Mouse (Mus musculus): ENCODE data around the gene Cpa5. TPM values are rescaled to one million over a fixed set of nuclear protein-coding genes. Genes with fewer than 3 reads are reported as not detected.

The Cpa5 gene
- total and polyA plus RNA-seq, 3 experiments: not detected

GRCm38 (mm10) chr6:30654932-30655331 lies 44.1 kb downstream of the Cpa5 start:
- TF ChIP-seq POLR2AphosphoS5 (IDR thresholded peaks at IDR 0.05; ENCODE audit: insufficient replicate concordance, low read depth, low read length) (no peak), CTCF (IDR thresholded peaks at IDR 0.05; ENCODE audit: low read depth, low read length) (no peak), GATA1 (IDR thresholded peaks at IDR 0.05; ENCODE audit: borderline replicate concordance, low read length) (no peak), GATA2 (IDR thresholded peaks at IDR 0.05; ENCODE audit: borderline replicate concordance, low read depth, low read length) (no peak), TAL1 (conservative IDR thresholded peaks at IDR 0.05; ENCODE audit: low read depth, low read length) (no peak)
- no peak for ATAC-seq (ENCODE audit: extremely low read depth, insufficient number of reproducible peaks, low FRiP score, poor library complexity, severe bottlenecking)

GRCm38 (mm10) chr6:30657279-30657678 lies 46.5 kb downstream of the Cpa5 start:
- TF ChIP-seq TAL1 (conservative IDR thresholded peaks at IDR 0.05; ENCODE audit: low read depth, low read length) (no peak), GATA1 (IDR thresholded peaks at IDR 0.05; ENCODE audit: borderline replicate concordance, low read length) (no peak), CTCF (IDR thresholded peaks at IDR 0.05; ENCODE audit: low read depth, low read length) (no peak), POLR2AphosphoS5 (IDR thresholded peaks at IDR 0.05; ENCODE audit: insufficient replicate concordance, low read depth, low read length) (no peak), GATA2 (IDR thresholded peaks at IDR 0.05; ENCODE audit: borderline replicate concordance, low read depth, low read length) (no peak)
- H3K36me3 ChIP-seq (replicated peaks): peaks cover 31% of the 10 kb centered on the region
- no peaks in the 10 kb centered on the region for H3K9me3 ChIP-seq (replicated peaks)
- H3K4me1 ChIP-seq (ENCODE audit: insufficient read depth, low read depth, low read length): peaks cover 41% of the 10 kb centered on the region
- ATAC-seq (ENCODE audit: extremely low read depth, insufficient number of reproducible peaks, low FRiP score, poor library complexity, severe bottlenecking) (no peak), DNase-seq (ENCODE audit: low spot score) (no peak)
- H3K27me3 ChIP-seq (ENCODE audit: insufficient read depth, low read length): no peaks in the 10 kb centered on the region
- H3K4me3 ChIP-seq (ENCODE audit: low read depth, low read length): no peak overlapping the region

More at GRCm38 (mm10) chr6:30654932-30655331, 44.1 kb downstream of the Cpa5 start:
- Histone ChIP-seq H3K9me3 (replicated peaks) (no peaks in the 10 kb centered on the region), H3K36me3 (replicated peaks) (peaks cover 23% of the 10 kb centered on the region), H3K4me3 (ENCODE audit: low read depth, low read length) (no peak overlapping the region), H3K4me1 (ENCODE audit: insufficient read depth, low read depth, low read length) (peaks cover 37% of the 10 kb centered on the region), H3K27me3 (ENCODE audit: insufficient read depth, low read length) (no peaks in the 10 kb centered on the region)
- DNase-seq (ENCODE audit: low spot score): no peak

GRCm38 (mm10) chr6:30658619-30659018 lies 47.8 kb downstream of the Cpa5 start:
- DNase-seq (ENCODE audit: low spot score) (peak; percentile 20), ATAC-seq (ENCODE audit: extremely low read depth, insufficient number of reproducible peaks, low FRiP score, poor library complexity, severe bottlenecking) (peak; percentile 68)
- Histone ChIP-seq H3K9me3 (replicated peaks) (no peaks in the 10 kb centered on the region), H3K27me3 (ENCODE audit: insufficient read depth, low read length) (no peaks in the 10 kb centered on the region), H3K36me3 (replicated peaks) (peaks cover 31% of the 10 kb centered on the region), H3K4me1 (ENCODE audit: insufficient read depth, low read depth, low read length) (peaks cover 41% of the 10 kb centered on the region), H3K4me3 (ENCODE audit: low read depth, low read length) (peak overlapping the region; percentile 38; the same call in 1 of the 2 replicates)
- no peak for TF ChIP-seq GATA2 (IDR thresholded peaks at IDR 0.05; ENCODE audit: borderline replicate concordance, low read depth, low read length)
- TF ChIP-seq CTCF (IDR thresholded peaks at IDR 0.05; ENCODE audit: low read depth, low read length): no peak
- no peak for TF ChIP-seq POLR2AphosphoS5 (IDR thresholded peaks at IDR 0.05; ENCODE audit: insufficient replicate concordance, low read depth, low read length)
- peak; percentile 36 for TF ChIP-seq TAL1 (conservative IDR thresholded peaks at IDR 0.05; ENCODE audit: low read depth, low read length)
- no peak for TF ChIP-seq GATA1 (IDR thresholded peaks at IDR 0.05; ENCODE audit: borderline replicate concordance, low read length)

GRCm38 (mm10) chr6:30664776-30665175 lies 54.0 kb downstream of the Cpa5 start:
- no peaks in the 10 kb centered on the region for H3K27me3 ChIP-seq (ENCODE audit: insufficient read depth, low read length)
- DNase-seq (ENCODE audit: low spot score): no peak
- ATAC-seq (ENCODE audit: extremely low read depth, insufficient number of reproducible peaks, low FRiP score, poor library complexity, severe bottlenecking): no peak
- H3K9me3 ChIP-seq (replicated peaks): no peaks in the 10 kb centered on the region
- TF ChIP-seq GATA2 (IDR thresholded peaks at IDR 0.05; ENCODE audit: borderline replicate concordance, low read depth, low read length) (no peak), CTCF (IDR thresholded peaks at IDR 0.05; ENCODE audit: low read depth, low read length) (no peak), TAL1 (conservative IDR thresholded peaks at IDR 0.05; ENCODE audit: low read depth, low read length) (no peak), POLR2AphosphoS5 (IDR thresholded peaks at IDR 0.05; ENCODE audit: insufficient replicate concordance, low read depth, low read length) (no peak), GATA1 (IDR thresholded peaks at IDR 0.05; ENCODE audit: borderline replicate concordance, low read length) (no peak)
- H3K4me3 ChIP-seq (ENCODE audit: low read depth, low read length): no peak overlapping the region
- peaks cover 4% of the 10 kb centered on the region for H3K4me1 ChIP-seq (ENCODE audit: insufficient read depth, low read depth, low read length)
- peaks cover 12% of the 10 kb centered on the region for H3K36me3 ChIP-seq (replicated peaks)

- TF ChIP-seq POLR2AphosphoS5 (IDR thresholded peaks at IDR 0.05; ENCODE audit: insufficient replicate concordance, low read depth, low read length) (no peak), TAL1 (conservative IDR thresholded peaks at IDR 0.05; ENCODE audit: low read depth, low read length) (no peak), CTCF (IDR thresholded peaks at IDR 0.05; ENCODE audit: low read depth, low read length) (no peak), GATA1 (IDR thresholded peaks at IDR 0.05; ENCODE audit: borderline replicate concordance, low read length) (no peak), GATA2 (IDR thresholded peaks at IDR 0.05; ENCODE audit: borderline replicate concordance, low read depth, low read length) (no peak)
- Histone ChIP-seq H3K9me3 (replicated peaks) (no peaks in the 10 kb centered on the region), H3K36me3 (replicated peaks) (peaks cover 11% of the 10 kb centered on the region), H3K27me3 (ENCODE audit: insufficient read depth, low read length) (no peaks in the 10 kb centered on the region), H3K4me1 (ENCODE audit: insufficient read depth, low read depth, low read length) (peaks cover 3% of the 10 kb centered on the region), H3K4me3 (ENCODE audit: low read depth, low read length) (no peak overlapping the region)
- ATAC-seq (ENCODE audit: extremely low read depth, insufficient number of reproducible peaks, low FRiP score, poor library complexity, severe bottlenecking): no peak
- DNase-seq (ENCODE audit: low spot score): no peak
Measured at GRCm38 (mm10) chr6:30665296-30665695, 54.5 kb downstream of the Cpa5 start.

GRCm38 (mm10) chr6:30666043-30666442 lies 55.2 kb downstream of the Cpa5 start:
- H3K27me3 ChIP-seq (ENCODE audit: insufficient read depth, low read length): no peaks in the 10 kb centered on the region
- no peaks in the 10 kb centered on the region for H3K9me3 ChIP-seq (replicated peaks)
- no peaks in the 10 kb centered on the region for H3K4me1 ChIP-seq (ENCODE audit: insufficient read depth, low read depth, low read length)
- ATAC-seq (ENCODE audit: extremely low read depth, insufficient number of reproducible peaks, low FRiP score, poor library complexity, severe bottlenecking): no peak
- H3K36me3 ChIP-seq (replicated peaks): peaks cover 5% of the 10 kb centered on the region
- H3K4me3 ChIP-seq (ENCODE audit: low read depth, low read length): no peak overlapping the region
- no peak for TF ChIP-seq GATA2 (IDR thresholded peaks at IDR 0.05; ENCODE audit: borderline replicate concordance, low read depth, low read length)
- TF ChIP-seq CTCF (IDR thresholded peaks at IDR 0.05; ENCODE audit: low read depth, low read length): no peak
- no peak for TF ChIP-seq TAL1 (conservative IDR thresholded peaks at IDR 0.05; ENCODE audit: low read depth, low read length)
- no peak for TF ChIP-seq GATA1 (IDR thresholded peaks at IDR 0.05; ENCODE audit: borderline replicate concordance, low read length)
- TF ChIP-seq POLR2AphosphoS5 (IDR thresholded peaks at IDR 0.05; ENCODE audit: insufficient replicate concordance, low read depth, low read length): no peak
- DNase-seq (ENCODE audit: low spot score): no peak
